Mouse (Mus musculus): ENCODE results near the gene Ttn.

DNA sequence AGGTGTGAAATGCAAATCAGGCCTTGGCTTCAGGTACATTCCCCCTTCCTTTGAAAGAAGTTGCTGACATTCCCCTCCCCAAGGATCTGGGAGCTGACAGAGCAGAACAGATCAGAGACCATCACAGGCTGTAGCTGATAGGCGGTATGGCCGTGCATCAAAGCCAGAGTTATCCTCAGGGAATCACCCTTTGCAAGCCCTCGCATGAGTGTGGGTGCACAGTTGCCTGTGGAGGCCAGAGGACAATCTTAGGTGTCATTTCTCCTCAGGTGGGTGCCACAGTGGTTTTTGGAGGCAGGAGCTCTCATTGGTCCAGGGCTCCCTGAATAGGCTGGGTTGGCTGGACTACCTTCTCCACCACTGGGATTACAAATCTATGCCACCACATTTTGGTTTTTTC, 280.2 kb downstream of the Ttn start:
- TF ChIP-seq POLR2A (IDR thresholded peaks at IDR 0.05; ENCODE audit: borderline replicate concordance, extremely low read depth, insufficient read depth, insufficient read length, poor library complexity, severe bottlenecking) = no peak
- no peak for TF ChIP-seq CTCF (IDR thresholded peaks at IDR 0.05; ENCODE audit: borderline replicate concordance, extremely low read depth, insufficient read depth, insufficient read length)

Measured in brain, embryonic 14.5 days (tissue).